Comparison of ENCODE assay signal across 14 mouse cellular contexts in genomic region chr5:146753181-146753580, GRCm38 (mm10). TPM values are rescaled to one million over a fixed set of nuclear protein-coding genes. Genes with fewer than 3 reads are reported as not detected.
DNase-seq lines count a peak whose midpoint lies in the region.
"Had no signal": no experiment of that assay in that cellular context is flagged by ENCODE, and none has a peak within 500 bp of the region (broad histone marks: within the 10 kb centered on the region; RNA-seq: fewer than 3 reads in every experiment).

No protein-coding gene starts in this region.

- DNase-seq in adrenal gland, adult 2 months: peak; percentile 39
- no peak for DNase-seq in adrenal gland, postnatal 25 days
- DNase-seq in adrenal gland, postnatal 10 days: peak; percentile 39
- DNase-seq in adrenal gland, postnatal 4 days (ENCODE audit: low spot score in 2 of 2): no peak
- peak; percentile 33 for DNase-seq in ovary, postnatal 36 days (ENCODE audit: low spot score)
- DNase-seq in ovary, postnatal 10 days (ENCODE audit: low spot score): no peak
- DNase-seq in gastrocnemius, adult 8-10 months (ENCODE audit: low spot score in 2 of 2): no peak
- DNase-seq: B cell, adult 2 months; cerebellum, adult 11-12 months; cerebellum, adult 2 months; cerebellum, adult 9-10 months; cerebellum, postnatal 10 days; cerebellum, postnatal 25 days; forebrain, postnatal 0 days had no signal

RNA-seq across cellular contexts. Expression of gene Usp12, which starts 41.6 kb away (rescaled TPM):
- 10 to 100 TPM; 27.4 to 34.2 TPM for total RNA-seq in adrenal gland, adult 2 months (2021)
- 2.9 and 3.2 TPM in 2 replicates for polyA plus RNA-seq in adrenal gland, adult 2 months (2012; rRNA removed)
- 29.6 and 33.4 TPM in 2 replicates for total RNA-seq in adrenal gland, postnatal 25 days (2021)
- 10 to 100 TPM; 26.3 to 30.0 TPM for total RNA-seq in adrenal gland, postnatal 10 days (2021)
- total RNA-seq in adrenal gland, postnatal 4 days (2021): 10 to 100 TPM; 35.8 to 36.3 TPM
- 10 to 100 TPM; 13.3 to 19.5 (median 14.9) TPM for total RNA-seq in gastrocnemius, adult 8-10 months (2022)

Comparison
In these comparisons a context has a peak if more than half of its experiments do, and no peak if none do; other contexts are left out.
1. DNase-seq: peak in adrenal gland, adult 2 months (single experiment), adrenal gland, postnatal 10 days (single experiment) and ovary, postnatal 36 days (single experiment); none in adrenal gland, postnatal 25 days (single experiment), adrenal gland, postnatal 4 days (0 of 2), ovary, postnatal 10 days (single experiment) and gastrocnemius, adult 8-10 months (0 of 2).